Mouse (Mus musculus) CH12.LX (cell line): ENCODE results near the gene Fkbp7.

Experiments
- CHD2 ChIP-seq: IDR thresholded peaks from 2 replicates; pipeline ENCODE4 v1.6.1; 2011; ENCODE audit warnings: low read length, improper control_type of control experiment
- CTCF ChIP-seq, 2 experiments: IDR thresholded peaks in 1 of 2; conservative IDR thresholded peaks in 1 of 2; 2 replicates each; pipeline ENCODE4 v1.5.1; 2011 to 2012; ENCODE audit warnings: low read depth in 2 of 2, low read length in 2 of 2, improper control_type of control experiment in 1 of 2, inconsistent platforms in 1 of 2, mild to moderate bottlenecking in 1 of 2, moderate library complexity in 1 of 2
- POLR2A ChIP-seq: IDR thresholded peaks from 2 replicates; pipeline ENCODE4 v1.6.1; 2011; ENCODE audit warnings: low read depth, mild to moderate bottlenecking, improper control_type of control experiment, low read length
- POLR2AphosphoS2 ChIP-seq: IDR thresholded peaks from 2 replicates; pipeline ENCODE4 v1.6.1; 2011; ENCODE audit warnings: low read depth, low read length, improper control_type of control experiment

- TF ChIP-seq POLR2A, result no peak
- no peak for TF ChIP-seq CTCF (conservative IDR thresholded peaks at IDR 0.05 in 1 of 2, IDR thresholded peaks at IDR 0.05 in 1 of 2; ENCODE audit: low read depth in 2 of 2, low read length in 2 of 2)
- no peak for TF ChIP-seq POLR2AphosphoS2
- no peak for TF ChIP-seq CHD2
Measured at GRCm38 (mm10) chr2:76647441-76647869, 25.5 kb downstream of the Fkbp7 start.
